Mouse (Mus musculus) limb, embryonic 11.5 days (tissue): Measurements from ENCODE around the gene Olfr1065. TPM values are rescaled to one million over a fixed set of nuclear protein-coding genes. Genes with fewer than 3 reads are reported as not detected.
"Not testable (repeated sequence)": the region's sequence is repeated elsewhere in the genome, so short reads cannot be mapped to it uniquely, and the experiment has no call there.

Experiments used
- ATAC-seq: fragments of 200-750 bp; cut with Nextera tagmentation; 2 replicates; pipeline ENCODE4 v1.8.0; 2017; ENCODE audit warnings: low read depth; ENCODE audit not compliant: insufficient number of reproducible peaks, low FRiP score, low TSS enrichment
- DNase-seq: peaks from one replicate; pipeline ENCODE4 v3.0.0-alpha.2; 2015; ENCODE audit warnings: low spot score
- H3K27ac ChIP-seq: fragments of 300-500 bp; sonication (generic); replicated peaks from 2 replicates; pipeline ENCODE4 v1.5.1; 2014; ENCODE audit warnings: low read depth, mild to moderate bottlenecking, low read length
- H3K27me3 ChIP-seq: fragments of 300-500 bp; sonication (generic); 2 replicates; pipeline ENCODE4 v1.6.1; 2014; ENCODE audit warnings: mild to moderate bottlenecking, low read length, mixed read lengths; ENCODE audit not compliant: control insufficient read depth, insufficient read depth
- H3K36me3 ChIP-seq: fragments of 300-500 bp; sonication (generic); 2 replicates; pipeline ENCODE4 v1.6.1; 2014; ENCODE audit warnings: mild to moderate bottlenecking, low read length, moderate library complexity, mixed read lengths; ENCODE audit not compliant: control insufficient read depth, insufficient read depth
- H3K4me1 ChIP-seq: fragments of 300-500 bp; sonication (generic); 2 replicates; pipeline ENCODE4 v1.6.1; 2014; ENCODE audit warnings: low read length, mixed read lengths; ENCODE audit not compliant: control insufficient read depth, insufficient read depth
- H3K4me2 ChIP-seq: fragments of 300-500 bp; sonication (generic); 2 replicates; pipeline ENCODE4 v1.6.1; 2014; ENCODE audit warnings: low read depth, mild to moderate bottlenecking, moderate library complexity; ENCODE audit not compliant: severe bottlenecking
- H3K4me3 ChIP-seq: fragments of 300-500 bp; sonication (generic); 2 replicates; pipeline ENCODE4 v1.5.1; 2014; ENCODE audit warnings: low read depth, low read length
- H3K9ac ChIP-seq: fragments of 300-500 bp; sonication (generic); 2 replicates; pipeline ENCODE4 v1.6.1; 2014; ENCODE audit warnings: mild to moderate bottlenecking, low read length
- H3K9me3 ChIP-seq: fragments of 300-500 bp; sonication (generic); 2 replicates; pipeline ENCODE4 v1.6.1; 2016; ENCODE audit warnings: low read length; ENCODE audit not compliant: control insufficient read depth
- WGBS: fragments of 180-500 bp; shearing (Covaris S2); extraction: QIAGEN DNeasy Blood & Tissue Kit; methylation state at CpG from one replicate; pipeline ENCODE4 v1.1.7; 2014; 5-methylcytosine and 5-hydroxymethylcytosine counted together
- polyA plus RNA-seq: library from polyadenylated mRNA; unstranded; fragments of >200 nt; fragmentation: Nextera tagmentation; extraction: Ambion mirVana; gene quantifications from 2 replicates; pipeline ENCODE4 v1.2.1, GENCODE M21; 2014

Olfr1065 gene
- polyA plus RNA-seq = not detected in 2 replicates

DNA sequence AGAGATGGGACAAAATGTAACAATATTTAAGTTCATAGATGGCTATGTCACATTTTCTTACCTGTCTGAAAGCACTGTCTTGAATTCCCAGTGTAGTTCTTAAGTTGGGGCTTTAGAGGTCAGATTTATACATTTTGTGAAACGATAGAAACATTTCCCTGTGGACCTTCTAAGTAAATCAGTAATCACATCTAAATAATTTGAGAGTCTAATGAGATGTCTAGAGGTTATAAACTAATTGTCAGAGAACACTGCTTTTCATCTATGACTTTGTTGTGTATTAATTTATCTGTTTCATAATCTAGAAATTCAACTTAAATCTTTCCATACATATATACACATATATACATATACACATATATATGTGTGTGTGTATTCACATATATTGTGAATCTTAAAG is at the start of gene Olfr1065:
Gene Olfr1065, minus strand, starts transcription at position 101 of the 400 bp plus-strand sequence.
- H3K9ac ChIP-seq, H3K4me2 ChIP-seq, H3K9me3 ChIP-seq, H3K4me1 ChIP-seq, H3K4me3 ChIP-seq, ATAC-seq, H3K27ac ChIP-seq, H3K36me3 ChIP-seq, H3K27me3 ChIP-seq, DNase-seq: not testable (repeated sequence)
- no CpG with 5 or more reads among the region's 1 CpGs for WGBS

DNA sequence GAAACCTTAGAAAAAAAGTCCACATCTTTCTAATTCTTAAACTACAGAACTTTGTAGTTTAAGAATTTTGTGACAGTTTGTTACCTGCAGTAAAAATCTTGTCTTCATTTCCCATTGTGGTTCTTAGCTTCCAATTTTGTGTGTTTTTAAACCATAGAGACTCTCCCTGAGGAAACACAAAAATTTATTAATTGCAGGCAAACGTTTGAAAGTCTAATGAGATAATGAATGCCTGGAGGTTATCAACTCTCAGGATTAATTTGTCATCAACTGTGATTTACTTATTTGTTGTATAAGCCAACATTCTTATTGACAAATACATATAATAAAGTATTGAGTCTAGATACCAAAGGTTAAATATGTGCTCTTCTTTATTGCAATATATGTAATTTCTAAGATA is 36.9 kb upstream of the Olfr1065 start, which contains the start of gene Olfr228:
Gene Olfr228, minus strand, starts transcription at position 101 of the 400 bp plus-strand sequence.
- Histone ChIP-seq H3K4me1 (no peaks in the 10 kb centered on the region), H3K9ac (no peak within 1 kb of the TSS), H3K4me3 (no peak within 1 kb of the TSS), H3K36me3 (no peaks in the 10 kb centered on the region), H3K4me2 (no peak within 1 kb of the TSS), H3K9me3 (no peaks in the 10 kb centered on the region), H3K27ac (no peak within 1 kb of the TSS), H3K27me3 (no peaks in the 10 kb centered on the region)
- DNase-seq (no peak), ATAC-seq (no peak)
- 43% methylated on average over 1 of the region's 1 CpGs for WGBS

DNA sequence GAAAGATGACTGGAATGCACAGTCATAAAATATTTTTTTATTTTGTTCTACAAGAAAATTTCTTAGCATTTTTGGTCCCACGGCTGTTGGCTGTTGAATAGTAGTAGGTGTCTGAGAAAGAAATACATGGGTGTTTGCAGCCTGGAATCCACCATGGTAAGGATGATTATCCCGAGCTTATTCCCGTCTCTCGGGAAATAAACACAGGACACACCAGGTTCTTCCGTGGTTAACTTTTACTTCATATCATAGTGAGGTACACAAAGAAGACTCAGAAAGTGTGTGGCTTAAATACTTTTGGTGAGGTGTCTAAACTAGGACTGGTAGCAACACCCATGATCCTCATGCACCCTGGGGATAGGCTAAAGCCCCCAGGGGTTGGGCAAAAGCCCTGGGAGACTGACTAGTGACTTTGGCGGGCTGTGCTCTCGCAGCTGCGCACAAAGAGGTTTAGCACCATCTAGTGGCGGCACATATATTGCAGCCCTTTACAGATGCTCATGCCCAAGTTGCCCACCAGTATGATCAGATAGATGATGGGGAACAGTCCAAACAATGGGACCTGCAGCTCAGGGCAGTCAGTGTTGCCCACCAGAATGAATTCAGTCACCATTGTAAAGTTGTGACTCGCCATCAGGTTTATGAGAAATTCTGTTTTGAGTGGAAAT is 14.2 kb upstream of the Olfr1065 start:
- no peak overlapping the region for H3K4me3 ChIP-seq
- DNase-seq (peak; percentile 70), ATAC-seq (0 out of 2 replicates have a peak, but pooled peaks have one; percentile 54)
- no peaks in the 10 kb centered on the region for H3K27me3 ChIP-seq
- 42% methylated on average over 10 of the region's 10 CpGs for WGBS
- no peak overlapping the region for H3K9ac ChIP-seq
- no peak overlapping the region for H3K27ac ChIP-seq
- no peaks in the 10 kb centered on the region for H3K9me3 ChIP-seq
- H3K4me2 ChIP-seq = no peak overlapping the region
- H3K36me3 ChIP-seq = no peaks in the 10 kb centered on the region
- no peaks in the 10 kb centered on the region for H3K4me1 ChIP-seq

GRCm38 (mm10) chr2:86460434-86460833 is 10.0 kb upstream of the Olfr1065 start:
- no peak for ATAC-seq
- no peak overlapping the region for H3K27ac ChIP-seq
- H3K4me3 ChIP-seq = no peak overlapping the region
- H3K36me3 ChIP-seq = no peaks in the 10 kb centered on the region
- DNase-seq = no peak
- no peaks in the 10 kb centered on the region for H3K27me3 ChIP-seq
- no peak overlapping the region for H3K4me2 ChIP-seq
- no peaks in the 10 kb centered on the region for H3K9me3 ChIP-seq
- 95% methylated on average over 1 of the region's 1 CpGs for WGBS
- no peaks in the 10 kb centered on the region for H3K4me1 ChIP-seq
- H3K9ac ChIP-seq = no peak overlapping the region

DNA sequence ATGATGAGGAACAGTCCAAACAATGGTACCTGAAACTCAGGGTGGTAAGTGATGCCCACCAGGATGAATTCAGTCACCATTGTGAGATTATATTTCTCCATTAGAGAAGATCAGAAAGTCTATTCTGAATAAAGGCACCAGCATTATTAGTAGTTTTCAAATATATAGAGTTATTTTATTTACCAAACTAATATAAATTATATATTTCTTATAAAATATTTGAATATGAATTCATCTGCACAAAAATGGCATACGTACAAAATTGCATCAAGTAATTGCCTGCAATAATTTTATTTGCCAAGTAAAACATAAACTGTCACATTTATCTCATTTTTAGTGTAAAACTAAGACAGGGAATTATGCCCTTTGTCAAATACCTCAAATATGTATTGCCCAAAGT is 5.8 kb upstream of the Olfr1065 start, which contains the start of gene Olfr1066:
Gene Olfr1066, minus strand, starts transcription at position 101 of the 400 bp plus-strand sequence.
- no peak within 1 kb of the TSS for H3K4me2 ChIP-seq
- ATAC-seq (no peak), DNase-seq (no peak)
- no peaks in the 10 kb centered on the region for H3K4me1 ChIP-seq
- no peak within 1 kb of the TSS for H3K27ac ChIP-seq
- no peaks in the 10 kb centered on the region for H3K36me3 ChIP-seq
- H3K4me3 ChIP-seq = no peak within 1 kb of the TSS
- no peaks in the 10 kb centered on the region for H3K9me3 ChIP-seq
- no peak within 1 kb of the TSS for H3K9ac ChIP-seq
- 86% methylated on average over 1 of the region's 1 CpGs for WGBS
- no peaks in the 10 kb centered on the region for H3K27me3 ChIP-seq

DNA sequence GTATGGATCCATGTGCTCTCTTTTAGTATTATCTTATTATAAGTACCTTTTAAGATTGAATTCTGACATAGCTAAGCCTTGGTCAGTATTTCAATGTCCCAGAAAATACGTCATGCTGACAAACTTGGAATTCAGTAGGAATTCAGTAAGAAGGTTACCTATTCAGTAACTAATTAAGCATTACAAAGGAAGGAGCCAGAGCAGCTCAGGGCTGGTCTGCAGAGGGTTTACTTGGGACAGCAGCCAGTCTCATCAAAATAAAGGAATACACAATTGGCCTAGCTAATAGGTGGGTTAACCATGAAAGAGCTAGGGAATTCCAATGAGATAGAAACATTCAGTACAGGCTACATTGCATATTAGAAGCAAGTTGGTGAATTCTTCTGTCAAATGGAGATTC is 8.3 kb downstream of the Olfr1065 start:
- not testable (repeated sequence) for H3K4me3 ChIP-seq, H3K27ac ChIP-seq, H3K27me3 ChIP-seq, ATAC-seq, H3K4me2 ChIP-seq, H3K9ac ChIP-seq, H3K9me3 ChIP-seq, H3K4me1 ChIP-seq, H3K36me3 ChIP-seq, DNase-seq
- WGBS = 85% methylated on average over 1 of the region's 1 CpGs

DNA sequence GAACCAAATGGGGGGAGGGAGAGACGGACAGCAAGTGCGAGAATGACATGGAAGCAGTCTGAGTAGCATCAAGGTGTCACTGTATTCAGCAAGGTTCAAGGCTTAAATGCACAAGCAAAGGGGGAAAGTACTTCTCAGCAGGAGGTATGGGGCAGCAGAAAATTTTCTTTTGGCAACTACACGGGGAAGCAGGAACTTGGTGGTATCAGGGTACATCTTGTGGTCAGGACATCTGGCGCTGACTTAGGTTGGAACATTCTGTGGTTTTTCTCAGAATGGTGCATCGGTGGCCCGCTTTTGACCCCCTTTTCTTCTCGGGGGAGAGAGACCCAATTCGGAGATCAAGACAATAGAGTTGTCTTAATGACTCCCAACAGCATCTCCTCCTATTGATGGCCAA is 21.9 kb downstream of the Olfr1065 start:
- H3K4me1 ChIP-seq, H3K9me3 ChIP-seq, H3K4me2 ChIP-seq, DNase-seq, H3K36me3 ChIP-seq, H3K4me3 ChIP-seq, H3K27ac ChIP-seq, H3K27me3 ChIP-seq, ATAC-seq, H3K9ac ChIP-seq: not testable (repeated sequence)
- 89% methylated on average over 8 of the region's 8 CpGs for WGBS

DNA sequence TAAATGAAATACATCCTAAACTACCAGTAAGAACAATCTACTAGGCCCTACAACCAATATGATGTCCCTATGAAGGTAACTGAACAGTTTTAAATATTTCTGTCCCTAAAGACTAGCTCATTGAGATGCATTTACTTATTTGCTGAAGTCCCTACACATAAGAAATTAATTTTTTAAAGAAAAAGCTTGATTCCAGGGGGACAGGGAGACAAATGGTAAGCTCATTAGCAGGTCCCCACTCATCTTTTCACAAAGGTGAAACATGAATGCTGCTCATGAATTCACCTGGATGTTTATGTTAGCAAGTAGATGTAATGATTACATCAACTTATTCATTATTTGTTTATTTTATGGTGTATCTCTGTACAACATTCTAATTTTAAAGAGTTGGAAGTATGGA is 23.7 kb downstream of the Olfr1065 start, which contains the start of gene Olfr1062:
Gene Olfr1062, minus strand, starts transcription at position 101 of the 400 bp plus-strand sequence.
- not testable (repeated sequence) for H3K4me3 ChIP-seq, H3K4me1 ChIP-seq, DNase-seq, H3K4me2 ChIP-seq, H3K36me3 ChIP-seq, H3K9me3 ChIP-seq, H3K27ac ChIP-seq, H3K27me3 ChIP-seq, H3K9ac ChIP-seq, ATAC-seq

DNA sequence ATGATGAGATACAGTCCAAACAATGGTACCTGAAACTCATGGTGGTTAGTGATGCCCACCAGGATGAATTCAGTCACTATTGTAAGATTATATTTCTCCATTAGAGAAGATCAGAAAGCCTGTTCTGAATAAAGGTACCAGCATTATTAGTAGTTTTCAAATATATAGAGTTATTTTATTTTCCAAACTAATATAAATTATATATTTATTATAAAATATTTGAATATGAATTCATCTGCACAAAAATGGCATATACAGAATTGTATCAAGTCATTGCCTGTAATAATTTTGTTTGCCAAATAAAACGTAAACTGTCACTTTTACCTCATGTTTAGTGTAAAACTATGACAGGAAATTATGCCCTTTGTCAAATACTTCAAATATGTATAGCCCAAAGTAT is 36.4 kb downstream of the Olfr1065 start, which contains the start of gene Olfr1061:
Gene Olfr1061, minus strand, starts transcription at position 101 of the 400 bp plus-strand sequence.
- H3K4me1 ChIP-seq = no peaks in the 10 kb centered on the region
- H3K4me2 ChIP-seq = no peak within 1 kb of the TSS
- no peak within 1 kb of the TSS for H3K27ac ChIP-seq
- ATAC-seq = no peak
- no peak within 1 kb of the TSS for H3K9ac ChIP-seq
- no peaks in the 10 kb centered on the region for H3K36me3 ChIP-seq
- DNase-seq = no peak
- no peaks in the 10 kb centered on the region for H3K9me3 ChIP-seq
- 83% methylated on average over 1 of the region's 1 CpGs for WGBS
- no peak within 1 kb of the TSS for H3K4me3 ChIP-seq
- no peaks in the 10 kb centered on the region for H3K27me3 ChIP-seq
